Mouse (Mus musculus): ENCODE results near the gene Clock.

DNA sequence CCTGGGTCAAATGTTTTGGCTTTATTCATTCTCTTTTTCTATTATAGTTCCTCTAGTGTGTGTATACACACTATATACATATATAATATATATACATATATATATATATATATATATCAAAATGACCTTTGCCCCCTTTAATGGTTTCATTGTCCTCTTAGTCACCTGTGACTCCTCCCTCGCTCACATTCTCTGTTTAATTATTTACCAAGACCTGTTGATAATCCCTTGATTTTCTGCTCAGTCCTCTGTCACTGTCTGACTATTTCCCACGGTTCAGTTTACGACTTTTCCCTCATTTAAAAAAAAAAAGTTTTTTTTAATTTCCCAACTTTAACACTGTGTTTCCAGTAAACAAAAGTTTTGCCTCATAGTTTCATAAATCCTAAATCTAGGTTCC is 1.7 kb upstream of the Clock start:
- no peak for TF ChIP-seq CTCF (IDR thresholded peaks at IDR 0.05; ENCODE audit: low read depth, low read length)
- TF ChIP-seq POLR2A (IDR thresholded peaks at IDR 0.05; ENCODE audit: extremely low read depth, insufficient read depth, low read length), result no peak
